Mouse (Mus musculus): ENCODE measurements around the gene Gm17087. TPM values are rescaled to one million over a fixed set of nuclear protein-coding genes. Genes with fewer than 3 reads are reported as not detected.

Gm17087 gene
- total and polyA plus RNA-seq, 3 experiments: 0.17 TPM; not detected in 2

DNA sequence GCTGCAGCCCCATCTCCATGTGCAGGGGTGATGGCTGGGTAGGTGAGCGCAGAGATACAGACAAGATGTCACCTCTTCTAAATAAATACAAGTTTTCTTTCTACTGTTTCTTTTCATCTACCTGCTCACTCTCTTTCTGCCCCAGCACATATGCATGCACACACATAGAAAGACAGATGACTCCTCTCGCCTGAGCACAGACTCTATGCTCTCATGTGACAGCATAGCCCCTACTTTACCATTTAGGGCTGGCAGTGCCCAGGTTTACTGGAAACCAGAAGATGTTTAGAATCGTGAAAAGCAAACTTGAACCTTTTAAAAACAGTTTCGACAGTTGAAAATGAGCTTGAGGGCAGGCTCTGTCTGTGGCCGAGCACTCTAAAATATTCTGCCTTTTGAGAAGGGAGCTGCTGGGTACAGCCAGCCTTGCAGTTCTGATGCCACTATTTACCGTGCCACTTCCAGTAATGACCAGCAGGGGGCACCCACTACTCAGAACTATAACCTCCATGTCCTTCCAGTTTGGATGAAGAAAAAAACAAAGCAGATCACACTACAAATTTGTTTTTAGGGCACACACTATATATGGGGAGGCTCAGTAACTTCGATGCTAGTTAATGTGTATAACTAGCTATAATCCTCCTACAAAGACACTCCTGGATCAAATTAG is 47.3 kb upstream of the Gm17087 start (continued):
- TF ChIP-seq HCFC1 (IDR thresholded peaks at IDR 0.05; ENCODE audit: low read depth, low read length) (no peak), CHD1 (IDR thresholded peaks at IDR 0.05; ENCODE audit: low read depth, low read length) (no peak), UBTF (IDR thresholded peaks at IDR 0.05; ENCODE audit: borderline replicate concordance, insufficient read depth, low read depth, low read length) (no peak), EP300 (IDR thresholded peaks at IDR 0.05; ENCODE audit: low read depth in 1 of 2, low read length in 2 of 2) (no peak), MAZ (IDR thresholded peaks at IDR 0.05; ENCODE audit: low read depth, low read length) (no peak), NRF1 (IDR thresholded peaks at IDR 0.05; ENCODE audit: insufficient read depth, low read depth, low read length, poor library complexity, severe bottlenecking) (no peak), RAD21 (IDR thresholded peaks at IDR 0.05; ENCODE audit: low read depth, low read length) (peak; percentile 85), BHLHE40 (IDR thresholded peaks at IDR 0.05; ENCODE audit: borderline replicate concordance, low read depth, low read length) (no peak), KAT2A (conservative IDR thresholded peaks at IDR 0.05; ENCODE audit: low read depth, low read length) (no peak)

DNA sequence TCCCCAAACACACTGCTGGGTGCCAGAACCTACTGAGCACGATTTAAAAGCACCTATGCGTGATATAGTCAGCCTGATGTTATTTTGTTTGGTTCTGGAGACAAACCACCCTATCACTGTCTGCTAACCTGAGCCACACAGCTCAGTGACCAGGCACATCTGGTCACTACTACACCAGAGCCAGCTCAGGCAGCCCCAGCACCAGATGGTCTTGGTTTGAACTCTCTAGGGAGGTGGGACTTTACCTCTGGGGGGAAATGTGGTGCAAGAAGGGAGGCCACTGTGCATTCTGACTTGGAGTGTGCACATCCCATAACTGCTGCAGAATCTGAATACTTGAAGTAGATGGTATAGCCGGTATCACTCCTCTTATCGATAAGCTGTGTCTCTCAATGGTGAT is 45.2 kb upstream of the Gm17087 start:
- Histone ChIP-seq H3K27ac (ENCODE audit: control insufficient read depth, low read depth, low read length) (no peak overlapping the region), H3K79me2 (ENCODE audit: control insufficient read depth, insufficient read depth, low read length, poor library complexity) (no peaks in the 10 kb centered on the region), H3K4me1 (ENCODE audit: control insufficient read depth in 1 of 2, insufficient read depth in 2 of 2, low read length in 2 of 2) (no peaks in the 10 kb centered on the region), H3K9ac (ENCODE audit: control insufficient read depth, low read depth, low read length, poor library complexity, severe bottlenecking) (no peak overlapping the region), H3K27me3 (ENCODE audit: control insufficient read depth in 1 of 2, insufficient read depth in 2 of 2, low read length in 2 of 2) (peaks cover 0 to 2% of the 10 kb centered on the region in 2 experiments; a peak in 3 of 4 replicates), H3K9me3 (replicated peaks; ENCODE audit: insufficient read depth, low read length) (no peaks in the 10 kb centered on the region), H3K4me3 (ENCODE audit: control insufficient read depth in 1 of 2, insufficient read depth in 1 of 2, low read depth in 2 of 2, low read length in 2 of 2) (no peak overlapping the region), H3K36me3 (ENCODE audit: control insufficient read depth in 1 of 2, insufficient read depth in 2 of 2, low read length in 2 of 2) (no peaks in the 10 kb centered on the region)
- no peak for DNase-seq (ENCODE audit: low read depth, low spot score)
- TF ChIP-seq CTCF (IDR thresholded peaks at IDR 0.05 in 2 of 3, conservative IDR thresholded peaks at IDR 0.05 in 1 of 3; ENCODE audit: control insufficient read depth in 1 of 3, insufficient read depth in 1 of 3, low read depth in 2 of 3, low read length in 3 of 3, poor library complexity in 1 of 3, severe bottlenecking in 1 of 3) (no peak), BHLHE40 (IDR thresholded peaks at IDR 0.05; ENCODE audit: borderline replicate concordance, low read depth, low read length) (no peak), MYB (IDR thresholded peaks at IDR 0.05; ENCODE audit: low read depth, low read length) (no peak), TAL1 (IDR thresholded peaks at IDR 0.05; ENCODE audit: low read length) (no peak), ZNF384 (IDR thresholded peaks at IDR 0.05; ENCODE audit: low read depth, low read length) (no peak), POLR2AphosphoS2 (IDR thresholded peaks at IDR 0.05; ENCODE audit: low read length) (no peak), SMC3 (IDR thresholded peaks at IDR 0.05; ENCODE audit: low read depth, low read length) (no peak), MXI1 (IDR thresholded peaks at IDR 0.05; ENCODE audit: low read depth, low read length) (no peak), TBP (IDR thresholded peaks at IDR 0.05; ENCODE audit: low read depth, low read length) (no peak), MYC (IDR thresholded peaks at IDR 0.05; ENCODE audit: low read depth, low read length) (no peak), ZKSCAN1 (IDR thresholded peaks at IDR 0.05; ENCODE audit: low read depth, low read length) (no peak)

Data from MEL (cell line).